Mouse (Mus musculus) retina, postnatal 1 day (tissue): Measurements from ENCODE around the gene Gucy1a1.
A peak's percentile ranks its signal among the peaks of the same experiment; 100 is the strongest.
"Not testable (repeated sequence)": the region's sequence is repeated elsewhere in the genome, so short reads cannot be mapped to it uniquely, and the experiment has no call there.

ENCODE experiments used
- DNase-seq: peaks from one replicate; pipeline ENCODE4 v3.0.0-alpha.2; 2012

Gucy1a1 gene

DNA sequence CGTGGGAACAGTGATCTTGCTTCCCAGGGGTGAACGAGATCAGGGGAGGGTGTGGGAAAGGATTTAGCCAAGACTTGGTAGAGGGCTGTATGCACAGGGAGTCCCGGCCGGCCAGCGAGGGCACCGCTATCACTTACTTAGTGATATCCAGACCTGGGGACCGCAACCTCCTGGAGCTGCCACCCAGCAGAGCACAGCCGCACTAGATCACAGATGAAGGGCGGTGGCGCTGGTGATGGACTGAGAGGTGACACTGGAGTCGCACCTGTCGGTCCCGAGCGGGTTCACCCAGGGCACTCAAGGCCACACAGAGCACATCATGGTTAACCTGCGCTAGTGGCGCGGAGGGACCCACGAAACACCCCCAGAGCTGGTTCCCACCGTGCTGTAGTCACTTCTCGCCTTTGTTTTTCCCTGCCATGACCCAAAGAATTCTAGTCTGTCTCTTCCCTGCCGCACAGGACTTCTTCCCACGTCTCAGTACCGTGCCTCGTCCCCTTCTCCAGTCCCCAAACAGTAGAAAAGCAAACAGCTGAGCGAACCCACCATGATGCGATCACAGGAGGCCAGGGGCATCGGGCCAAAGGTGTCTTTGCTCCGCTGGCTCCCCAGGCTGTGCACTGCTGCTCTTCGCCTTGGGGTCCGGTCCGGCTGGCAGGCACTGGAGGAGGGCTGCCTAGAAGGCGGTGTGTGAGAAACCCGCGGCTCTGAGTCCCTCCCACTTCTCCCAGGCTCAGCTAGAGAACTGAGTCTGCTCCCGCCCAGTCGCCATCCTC lies at the start of gene Gucy1a1:
Gucy1a1 (minus strand) TSS at position 664 of the 776 bp plus-strand sequence.
- DNase-seq: peak; percentile 68

DNA sequence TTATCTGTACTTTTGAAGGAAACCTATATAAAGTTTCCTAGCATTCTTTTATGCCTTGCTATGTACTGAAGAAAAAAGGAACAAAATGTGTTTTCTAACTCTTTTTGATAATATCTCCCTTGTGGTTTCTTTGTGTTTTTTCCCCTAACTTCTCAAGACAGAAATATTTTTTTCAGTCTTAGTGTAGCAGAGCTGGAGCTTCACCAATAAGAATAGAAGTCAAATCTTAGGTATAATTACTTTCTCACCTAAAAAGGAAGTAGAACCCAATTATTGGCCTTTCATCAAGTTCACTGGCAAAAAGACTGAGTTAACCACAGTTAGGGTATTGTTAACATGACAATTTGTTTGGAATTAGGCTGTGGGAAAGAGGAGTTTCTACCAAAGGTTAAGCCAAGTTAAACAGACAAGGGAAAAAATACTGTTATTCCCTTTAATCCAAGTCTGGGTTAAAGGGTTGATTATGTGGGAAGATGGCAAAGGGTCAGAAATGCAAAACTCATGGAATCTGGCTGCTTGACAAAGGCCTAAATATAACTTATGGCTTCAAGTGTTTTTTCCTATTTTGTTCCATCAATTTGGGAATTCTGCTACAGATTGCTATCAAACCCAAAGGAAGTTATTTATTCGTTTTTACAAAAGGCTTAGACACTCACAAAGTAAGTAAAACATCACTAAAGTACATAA lies 46.1 kb upstream of the Gucy1a1 start:
- no peak for DNase-seq

DNA sequence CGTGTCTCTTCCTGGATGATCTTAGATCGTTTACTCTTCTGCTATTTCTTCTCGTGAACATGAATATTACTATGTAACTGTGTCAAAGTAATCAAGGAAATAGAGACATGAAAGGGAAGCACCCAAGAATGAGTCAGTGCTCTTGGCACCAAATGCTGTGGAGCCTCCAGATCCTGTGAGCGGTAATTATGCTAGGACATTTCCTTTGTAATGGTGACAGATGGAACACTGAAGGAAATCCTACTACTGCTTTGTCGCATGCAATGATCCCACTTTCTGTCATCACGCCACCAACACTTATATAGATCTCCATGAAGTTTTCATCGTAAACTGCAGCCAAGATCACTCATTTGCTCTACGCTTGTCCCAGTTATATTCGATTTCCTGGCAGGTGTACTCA lies 40.0 kb upstream of the Gucy1a1 start:
- DNase-seq: no peak

DNA sequence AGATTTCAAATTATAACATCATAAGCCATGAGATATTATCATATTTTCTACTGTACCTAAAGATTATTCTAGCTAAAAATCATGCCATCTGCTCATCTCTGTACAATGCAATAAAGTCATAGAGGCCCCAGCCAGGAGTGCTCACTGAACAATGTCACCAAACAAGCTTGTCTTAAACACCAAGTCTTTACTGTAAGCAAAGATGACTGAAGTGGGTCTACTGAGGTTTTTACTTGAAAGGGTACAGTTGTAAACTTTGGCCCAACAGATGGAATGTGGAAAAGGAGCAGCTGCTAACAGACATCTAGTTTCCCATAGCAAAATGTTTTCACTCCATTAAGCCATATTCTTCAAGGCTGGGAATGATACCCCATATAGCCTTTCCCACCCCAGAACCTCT lies 35.9 kb upstream of the Gucy1a1 start:
- no peak for DNase-seq

DNA sequence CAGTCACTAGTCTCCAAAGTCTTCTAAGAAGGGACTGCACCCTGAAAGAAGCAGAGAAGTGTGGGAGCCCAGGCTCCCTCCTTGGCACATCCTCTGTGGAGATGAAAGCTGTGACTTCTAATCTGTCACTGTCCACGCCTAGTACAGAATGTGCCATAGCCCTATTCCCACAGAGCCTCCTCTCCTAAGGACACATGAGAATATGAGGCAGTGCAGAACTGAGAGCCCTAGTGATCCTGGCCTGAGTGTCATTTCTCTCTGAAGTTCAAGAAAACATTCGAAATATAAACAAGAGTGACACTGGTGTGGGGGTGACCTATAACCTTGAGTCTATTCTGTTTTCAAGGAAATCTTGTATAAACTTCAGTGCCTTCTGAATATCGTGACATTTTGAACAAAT lies 34.7 kb upstream of the Gucy1a1 start:
- DNase-seq: no peak

DNA sequence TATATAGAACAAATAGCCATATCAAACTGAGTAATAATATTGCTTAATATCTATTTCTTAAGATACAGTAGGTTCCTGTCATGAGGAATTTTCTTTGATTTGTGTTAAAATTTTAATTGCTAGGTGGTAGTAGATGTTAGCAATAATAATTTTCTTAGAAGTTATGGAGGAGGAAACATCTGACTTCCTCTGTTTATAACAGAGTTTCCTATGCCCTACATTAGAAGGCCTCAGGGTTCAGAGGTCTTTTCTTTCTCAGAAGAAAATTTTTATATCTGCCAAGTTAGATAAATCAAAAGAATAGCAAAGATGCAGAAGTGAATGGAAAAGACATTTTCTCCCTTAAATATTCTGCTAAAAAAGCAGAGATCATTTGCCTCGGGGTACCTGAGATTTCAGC lies 29.9 kb upstream of the Gucy1a1 start:
- DNase-seq: peak; percentile 64

DNA sequence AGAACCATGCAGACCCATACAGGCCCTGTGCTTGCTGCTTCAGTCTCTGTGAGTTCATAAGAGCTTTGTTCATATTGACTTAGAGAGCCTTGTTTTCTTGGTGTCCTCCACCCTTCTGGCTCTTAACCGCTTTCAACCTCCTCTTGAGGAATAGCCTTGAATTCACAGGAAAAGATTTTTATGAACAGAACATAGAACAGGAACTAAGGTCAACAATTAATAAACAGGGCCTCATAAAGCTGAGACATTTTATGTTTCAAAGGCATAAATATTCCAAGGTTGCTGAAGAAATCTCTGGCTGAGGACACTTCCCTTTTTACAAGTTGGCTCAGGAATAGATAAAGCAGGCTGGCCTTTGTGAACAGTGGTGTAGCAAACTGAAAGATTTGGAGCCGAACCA lies 21.5 kb upstream of the Gucy1a1 start:
- DNase-seq: no peak

DNA sequence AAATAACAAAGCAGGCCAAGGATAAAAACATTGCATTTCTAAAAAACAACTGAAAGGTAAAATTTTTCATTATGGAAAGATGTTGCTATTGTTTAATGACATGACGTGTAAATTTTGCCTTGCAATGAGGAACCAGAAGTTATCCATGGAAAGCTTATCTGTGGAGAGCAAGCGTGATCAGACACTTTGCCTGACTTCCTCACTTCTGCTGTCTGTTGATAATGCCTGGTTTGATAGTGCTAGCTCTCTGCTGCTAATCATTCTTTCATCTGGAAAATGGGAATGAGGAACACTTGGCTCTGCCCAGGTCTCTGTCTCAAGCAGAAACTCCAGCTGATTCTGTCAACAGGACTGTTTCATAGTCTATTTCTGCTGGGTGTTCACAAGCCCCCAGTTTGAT lies 20.3 kb upstream of the Gucy1a1 start:
- no peak for DNase-seq

DNA sequence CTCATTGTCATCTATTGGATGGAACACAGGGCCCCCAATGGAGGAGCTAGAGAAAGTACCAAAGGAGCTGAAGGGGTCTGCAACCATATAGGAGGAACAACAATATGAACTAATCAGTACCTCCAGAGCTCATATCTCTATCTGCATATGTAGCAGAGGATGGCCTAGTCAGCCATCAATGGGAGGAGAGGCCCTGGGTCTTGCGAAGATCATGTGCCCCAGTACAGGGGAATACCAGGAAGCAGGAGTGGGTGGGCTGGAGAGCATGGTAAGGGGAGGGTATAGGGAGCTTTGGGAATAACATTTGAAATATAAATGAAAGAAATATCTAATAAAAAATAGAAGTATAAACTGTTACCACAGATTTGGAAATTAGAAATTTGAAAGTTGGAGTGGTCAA lies 17.4 kb upstream of the Gucy1a1 start:
- DNase-seq: not testable (repeated sequence)

DNA sequence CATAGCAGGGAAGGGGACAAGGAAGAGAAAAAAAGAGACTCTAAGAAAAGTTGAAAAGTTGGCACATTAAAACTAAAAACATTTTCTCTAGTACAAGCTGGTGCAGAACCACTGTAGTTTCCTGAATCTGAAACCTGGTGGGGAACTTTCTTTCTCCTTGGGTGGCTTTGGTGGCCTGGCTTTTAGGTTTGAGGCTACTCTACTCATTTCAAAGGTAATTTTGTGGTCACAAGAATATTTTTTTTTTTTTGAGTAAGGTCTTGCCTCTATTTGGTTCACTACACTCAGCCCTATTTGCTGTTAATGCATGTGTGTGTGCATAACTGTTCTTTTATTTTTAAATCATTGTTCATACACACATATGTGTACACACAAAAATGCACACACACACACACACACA lies 389 bp upstream of the Gucy1a1 start:
- no peak for DNase-seq

DNA sequence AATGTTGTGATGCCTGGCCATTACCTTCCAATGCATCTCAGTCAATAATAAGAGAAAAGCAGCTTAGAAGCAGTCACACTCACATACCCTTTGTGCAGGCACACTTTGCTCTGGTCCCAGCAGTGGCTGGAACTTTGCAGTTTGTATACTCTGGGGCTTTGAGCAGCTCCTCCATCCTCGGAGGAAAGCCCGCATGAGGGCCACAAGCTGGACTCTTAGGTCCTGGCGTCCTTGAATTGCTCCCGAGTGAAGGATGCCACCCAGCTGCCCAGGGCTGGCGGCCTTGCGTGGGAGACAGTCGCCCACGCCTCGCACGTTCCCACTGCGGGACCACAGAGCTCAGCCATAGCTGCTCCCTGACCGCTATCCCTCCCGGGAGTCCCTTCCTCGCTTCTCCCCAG lies 864 bp downstream of the Gucy1a1 start:
- DNase-seq: no peak

DNA sequence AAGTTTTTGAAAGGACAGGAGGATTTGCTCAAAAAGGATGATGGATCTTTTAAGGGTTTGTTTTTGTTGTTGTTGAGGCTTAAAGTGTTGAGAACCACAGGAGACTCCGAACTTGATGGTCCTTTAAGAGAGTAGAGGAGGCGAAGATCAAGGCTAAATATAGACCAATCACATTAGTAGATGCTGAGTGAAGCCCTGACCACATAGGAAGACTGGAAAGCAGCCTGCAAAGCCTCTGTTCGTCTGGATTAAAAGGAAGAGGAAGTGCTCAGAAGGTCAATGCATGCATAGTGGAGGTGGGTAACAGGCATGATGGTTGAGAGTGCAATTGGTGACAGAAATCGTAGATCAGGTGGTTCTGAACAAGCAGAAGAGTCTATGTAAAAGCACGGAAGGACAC lies 4.8 kb downstream of the Gucy1a1 start:
- no peak for DNase-seq

DNA sequence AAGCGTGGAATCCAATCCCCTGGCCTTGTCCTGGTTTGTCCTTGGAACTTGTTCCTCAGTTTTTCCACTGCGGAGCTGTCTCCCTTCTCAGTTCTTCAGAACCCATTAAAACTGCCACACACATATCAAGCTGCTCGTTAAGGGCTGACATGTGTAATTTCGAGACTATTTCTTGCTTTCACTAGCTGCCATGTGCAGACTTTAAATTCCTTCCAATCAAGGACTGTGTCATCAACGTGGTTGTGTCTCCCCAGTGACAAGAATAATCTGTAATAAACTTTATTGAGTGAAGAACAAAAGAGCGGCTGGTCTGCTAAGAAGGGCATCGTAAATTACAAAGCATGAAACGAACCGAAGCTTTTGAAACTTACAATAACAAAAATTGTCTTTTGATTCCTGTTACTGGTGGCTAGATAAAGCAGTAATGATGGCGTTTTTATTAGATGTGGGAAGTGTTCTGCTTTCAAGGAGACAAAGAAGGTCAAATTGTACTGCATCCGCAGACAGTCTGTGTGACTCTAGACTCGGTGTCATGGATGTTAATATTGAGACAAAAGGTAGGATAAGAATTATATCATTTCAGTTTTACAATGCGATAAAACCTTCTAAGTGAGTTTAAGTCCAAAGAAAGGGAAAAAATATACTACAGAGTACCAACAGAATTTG lies 7.5 kb downstream of the Gucy1a1 start:
- DNase-seq: no peak

DNA sequence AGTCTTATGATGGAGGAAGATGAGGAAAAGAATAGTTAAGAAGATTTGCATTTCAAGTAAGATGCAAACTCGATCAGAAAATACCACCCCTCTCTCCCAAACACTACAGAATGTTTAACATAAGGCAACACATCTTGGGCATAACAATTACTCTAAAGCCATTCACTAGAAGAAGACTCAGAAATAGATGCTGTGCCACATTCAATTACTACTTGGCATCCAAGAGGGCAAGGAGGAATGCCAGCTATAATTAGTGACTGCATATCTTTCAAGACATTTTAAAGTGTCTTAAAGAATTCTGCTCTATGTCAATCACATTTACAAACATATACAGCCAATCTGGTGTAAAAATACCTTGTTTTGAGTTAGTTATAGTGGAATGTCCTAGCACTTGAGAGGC lies 10.1 kb downstream of the Gucy1a1 start:
- DNase-seq: no peak

DNA sequence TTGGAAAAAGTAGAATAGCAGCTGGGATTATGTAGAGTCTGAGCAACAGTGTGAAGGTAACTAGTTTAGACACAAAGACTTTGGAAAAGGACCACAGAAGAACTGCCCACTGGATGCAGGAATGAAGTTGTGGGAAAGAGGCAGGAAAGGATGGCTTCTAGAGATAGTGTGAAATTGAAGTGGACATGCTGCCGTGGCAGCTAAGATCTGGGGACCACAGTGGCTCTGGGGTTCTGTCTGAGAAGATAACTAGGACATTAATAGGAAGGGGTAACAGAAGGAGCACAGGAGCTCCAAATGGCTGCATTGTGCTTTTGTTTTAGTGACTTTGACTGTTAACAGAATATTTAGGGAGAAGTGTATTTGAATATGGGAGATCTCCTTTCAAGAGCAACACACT lies 16.3 kb downstream of the Gucy1a1 start:
- no peak for DNase-seq

DNA sequence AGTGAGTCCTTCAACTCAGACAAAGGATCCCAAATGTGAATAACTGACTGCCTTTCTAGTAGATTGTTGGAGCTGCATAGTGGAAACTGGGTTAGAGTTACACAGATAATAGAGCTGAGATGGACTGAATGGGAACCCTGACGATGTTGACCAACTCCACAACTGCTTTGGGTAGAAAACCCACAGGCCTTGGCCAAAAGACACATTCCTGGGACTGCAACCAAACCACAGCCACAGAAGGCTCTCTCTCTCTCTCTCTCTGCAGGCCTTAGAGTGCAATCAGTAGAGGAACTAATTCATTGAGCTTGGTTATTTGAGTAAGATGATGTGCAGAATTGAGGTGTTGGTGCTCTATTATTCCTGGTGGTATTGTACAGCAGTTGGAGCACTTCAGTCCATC lies 21.0 kb downstream of the Gucy1a1 start:
- DNase-seq: no peak

DNA sequence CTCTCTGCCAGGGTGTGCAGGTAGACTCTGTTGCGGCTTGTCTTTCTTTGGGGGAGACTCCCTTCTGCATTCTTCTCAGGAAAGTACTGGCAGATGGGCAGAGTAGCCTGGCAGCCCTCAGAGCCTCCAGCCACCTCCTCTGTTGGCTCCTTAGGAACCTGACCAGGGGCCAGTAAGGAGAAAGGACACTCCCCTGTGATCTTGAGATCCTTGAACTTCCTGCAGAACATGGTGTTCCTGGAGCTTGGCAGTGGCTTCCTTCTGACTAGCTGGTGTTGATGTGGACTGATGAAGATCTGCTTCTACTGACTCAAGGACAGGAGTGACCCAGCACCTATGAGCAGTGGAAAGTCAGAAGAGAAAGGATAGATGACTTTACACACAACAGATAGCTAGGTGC lies 26.7 kb downstream of the Gucy1a1 start:
- no peak for DNase-seq

DNA sequence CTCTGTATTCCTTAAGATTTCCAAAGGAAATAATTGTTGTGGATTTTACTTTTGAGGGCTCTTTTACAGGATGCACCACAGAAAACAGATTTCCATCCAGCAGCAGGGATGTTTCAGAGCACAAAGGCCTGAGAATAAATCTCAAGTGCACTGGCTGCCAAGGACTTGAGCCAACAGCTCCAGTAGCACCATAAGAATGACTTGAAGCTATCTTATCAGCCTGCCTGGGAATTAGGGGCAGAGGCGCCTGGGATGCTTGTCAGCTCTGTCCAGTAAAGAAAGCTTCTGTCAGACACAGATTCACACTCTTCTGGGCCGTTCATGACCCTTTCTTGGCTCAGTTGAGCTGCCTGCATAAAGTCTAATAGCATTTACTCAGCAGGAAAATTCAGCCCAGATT lies 33.1 kb downstream of the Gucy1a1 start:
- no peak for DNase-seq

DNA sequence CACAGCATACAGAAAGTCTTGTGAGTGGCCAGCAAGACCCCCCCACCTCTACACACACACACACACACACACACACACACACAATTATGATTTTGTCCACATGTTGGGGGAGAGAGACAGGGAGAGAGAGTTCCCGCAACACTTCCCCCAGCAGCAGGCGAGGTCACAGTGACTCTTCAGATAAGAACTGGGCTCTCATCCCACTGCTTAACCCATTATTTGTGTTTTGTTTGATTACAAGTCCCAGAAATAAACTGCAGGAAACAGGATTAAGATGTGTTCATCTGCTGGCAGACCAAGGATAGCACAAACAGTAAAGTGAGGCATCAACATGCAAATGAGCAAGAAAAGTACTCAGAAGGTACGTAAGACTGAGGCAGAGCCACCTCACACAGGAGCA lies 33.6 kb downstream of the Gucy1a1 start:
- DNase-seq: no peak

DNA sequence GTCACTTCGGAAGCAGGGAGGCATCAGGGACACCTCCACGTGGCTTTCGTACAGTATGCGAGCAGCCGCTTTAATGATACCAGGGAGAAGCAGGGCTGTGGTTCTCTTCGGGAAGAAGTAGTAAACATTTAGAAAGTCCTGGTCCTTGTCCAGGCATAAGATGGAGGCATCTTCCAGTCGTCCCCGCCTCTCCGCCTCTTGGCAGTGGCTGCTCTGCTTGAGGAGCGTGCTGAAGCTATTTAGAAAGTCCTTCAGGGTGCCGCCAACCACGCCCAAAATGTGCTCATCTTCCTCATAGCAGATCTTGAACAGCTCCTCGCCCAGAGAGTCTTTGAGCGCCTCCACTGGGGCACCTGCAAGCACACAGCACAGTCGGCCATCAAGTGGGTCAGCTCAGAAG lies 36.6 kb downstream of the Gucy1a1 start:
- no peak for DNase-seq

DNA sequence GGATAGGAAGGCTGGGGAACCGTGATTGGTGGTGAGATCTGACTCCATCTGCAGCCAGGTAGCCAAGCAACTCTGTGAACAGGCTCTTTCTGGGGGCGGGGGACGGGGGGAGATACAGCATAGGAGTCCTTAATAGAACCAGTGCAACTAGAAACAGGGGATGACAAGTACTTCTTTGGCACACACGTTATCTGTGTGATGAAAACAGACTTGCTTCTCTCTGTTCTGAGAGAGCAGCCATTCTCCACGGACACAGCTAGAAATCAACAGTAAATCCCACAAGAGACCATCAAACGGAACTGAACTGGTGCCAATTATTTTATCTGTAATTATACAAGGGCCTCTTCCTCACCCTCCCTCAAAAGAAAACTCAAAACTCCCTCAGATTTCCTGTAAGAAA lies 41.4 kb downstream of the Gucy1a1 start:
- no peak for DNase-seq

DNA sequence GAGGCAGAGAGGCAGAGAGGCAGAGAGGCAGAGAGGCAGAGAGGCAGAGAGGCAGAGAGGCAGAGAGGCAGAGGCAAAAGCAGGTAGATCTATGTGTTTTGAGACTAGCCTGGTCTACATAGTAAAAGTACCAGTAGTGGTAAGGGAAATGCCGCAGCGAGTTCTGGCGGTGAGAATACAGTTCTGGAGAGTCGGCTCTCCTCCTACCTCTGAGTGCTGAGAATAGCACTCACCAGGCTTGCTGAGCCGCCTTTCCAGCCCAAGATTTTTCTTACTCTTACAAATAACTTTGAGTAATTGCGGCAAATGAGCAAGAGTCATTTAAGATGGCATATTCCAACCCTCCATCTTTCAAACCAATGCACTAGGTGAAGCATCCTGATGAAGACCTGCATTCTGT lies 46.5 kb downstream of the Gucy1a1 start:
- no peak for DNase-seq

DNA sequence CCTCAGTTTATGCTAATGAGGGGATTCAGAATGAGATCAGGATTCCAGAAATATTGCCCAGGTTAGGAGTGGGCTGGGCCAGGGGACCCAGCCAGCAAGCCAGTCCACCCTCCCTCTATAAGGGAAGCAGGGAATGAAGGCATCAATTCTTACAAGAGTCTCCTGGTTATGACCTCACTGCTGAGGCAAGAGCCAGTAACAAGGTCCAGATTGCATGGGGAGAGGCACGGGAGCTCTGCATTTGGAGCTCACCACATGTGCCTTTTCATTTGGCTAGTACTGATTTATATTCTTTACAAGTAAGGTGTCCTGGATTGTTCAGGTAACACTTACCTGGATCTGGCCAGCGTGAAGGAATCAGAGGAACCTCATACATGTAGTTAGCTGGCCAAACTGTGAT lies 48.8 kb downstream of the Gucy1a1 start:
- no peak for DNase-seq

DNA sequence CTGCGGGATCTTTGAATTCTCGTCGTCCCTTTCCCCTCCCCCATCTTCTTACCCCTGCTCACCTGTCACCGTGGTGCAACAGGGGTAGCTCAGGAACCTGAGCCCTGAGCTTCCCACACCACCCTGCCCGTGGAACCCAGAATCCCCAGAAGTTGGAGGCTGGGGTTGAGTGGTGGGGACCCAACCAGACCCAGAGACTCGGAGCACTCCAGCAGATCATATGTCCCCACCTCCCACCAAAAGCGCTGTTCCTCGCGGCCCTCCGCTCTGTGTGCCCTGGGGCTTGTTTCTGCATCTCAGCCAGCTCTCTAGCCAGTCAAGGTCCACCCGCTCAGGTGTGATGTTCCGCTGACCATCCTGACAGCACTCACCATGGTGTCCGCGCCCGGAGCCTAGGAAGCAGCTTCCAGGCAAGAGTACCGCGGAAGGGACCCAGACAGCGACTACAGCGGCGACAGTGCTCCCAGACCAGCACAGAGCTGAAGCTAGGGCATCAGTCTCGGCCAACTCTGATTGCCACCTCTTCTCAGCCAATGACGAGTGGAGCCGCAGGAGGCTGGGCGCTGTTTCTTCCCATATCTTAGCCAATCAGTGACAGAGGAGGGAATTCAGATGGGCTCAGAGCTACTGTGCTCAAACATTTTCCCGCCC lies 71.3 kb downstream of the Gucy1a1 start, which contains the start of gene Gucy1b1:
Gucy1b1 (minus strand) TSS at position 489 of the 651 bp plus-strand sequence.
- peak; percentile 95 for DNase-seq
